Mouse (Mus musculus): ENCODE results near the gene Flnb. TPM values are rescaled to one million over a fixed set of nuclear protein-coding genes. Genes with fewer than 3 reads are reported as not detected.

Gene Flnb
- polyA plus RNA-seq, 1 experiment, result 20.6 TPM

DNA sequence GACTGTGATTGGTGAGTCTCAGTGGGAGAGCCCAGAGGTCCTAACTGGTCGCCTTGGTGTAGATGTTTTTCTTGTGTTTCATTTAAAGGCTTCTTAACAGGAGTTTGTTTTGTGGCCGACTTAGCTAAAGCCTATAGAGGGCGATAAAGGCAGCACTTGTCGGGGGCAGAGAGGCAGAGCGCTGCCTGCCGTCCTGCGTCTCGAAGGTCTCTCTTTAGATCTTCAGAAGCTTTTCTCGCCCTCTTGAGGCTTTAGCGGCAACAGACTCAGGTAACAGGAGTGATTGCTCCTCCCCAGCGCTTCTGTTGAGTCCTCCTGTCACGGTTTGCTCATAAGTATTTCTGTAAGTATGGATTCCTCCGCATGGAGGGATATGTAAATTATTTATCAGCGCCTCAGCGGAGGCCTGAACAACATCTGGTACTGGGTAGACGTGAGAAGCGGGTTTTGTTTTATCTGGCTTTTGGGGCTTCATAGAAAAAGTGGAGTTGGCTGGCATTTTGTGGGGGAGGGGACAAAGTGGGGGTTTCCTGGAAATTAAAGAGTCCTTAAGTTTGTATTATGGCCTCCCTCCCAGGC lies 119.4 kb downstream of the Flnb start:
- peak; percentile 81 for DNase-seq (ENCODE audit: low read depth)

DNA sequence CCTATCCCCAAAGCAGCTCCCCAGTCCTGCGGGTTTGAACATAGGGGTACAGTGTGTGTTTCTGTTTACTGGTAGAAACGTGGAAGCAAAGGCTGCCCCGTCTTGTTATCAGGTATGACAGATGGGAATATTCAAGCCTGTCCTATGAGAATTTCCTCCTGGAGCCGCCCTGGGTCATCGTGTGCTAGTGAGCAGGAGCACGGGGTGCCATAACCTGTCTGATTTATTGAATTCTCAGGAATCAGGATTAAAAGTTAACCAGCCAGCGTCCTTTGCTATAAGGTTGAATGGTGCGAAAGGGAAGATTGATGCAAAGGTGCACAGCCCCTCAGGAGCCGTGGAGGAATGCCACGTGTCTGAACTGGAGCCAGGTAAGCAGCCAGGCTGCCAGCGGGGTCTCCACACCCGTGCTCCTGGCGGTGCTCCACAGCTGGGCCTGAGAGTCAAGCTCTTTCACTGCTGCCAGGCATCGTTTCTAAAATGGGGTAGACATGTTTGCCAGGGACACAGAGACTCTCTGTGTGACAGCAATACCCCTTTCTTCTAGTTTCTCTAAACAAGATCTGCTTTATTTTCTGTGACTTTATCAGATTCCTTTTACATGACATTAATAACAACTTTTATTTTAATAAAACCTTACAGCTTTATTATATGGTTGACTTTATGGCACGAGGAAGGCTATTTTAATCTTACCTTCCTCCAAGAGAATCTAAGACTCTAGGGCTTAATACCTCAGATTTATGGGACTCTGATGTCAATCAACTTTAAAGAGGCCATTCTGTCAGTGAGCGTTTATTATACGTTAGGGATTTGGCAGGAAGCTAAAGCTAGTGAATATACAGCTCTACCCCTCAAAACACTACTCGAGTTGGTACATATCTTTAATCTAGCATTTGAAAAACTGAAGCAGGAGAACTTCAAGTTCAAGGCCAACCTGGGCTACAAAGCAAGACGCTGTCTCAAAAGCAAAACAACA lies 121.3 kb downstream of the Flnb start:
- TF ChIP-seq POLR2A (IDR thresholded peaks at IDR 0.05; ENCODE audit: borderline replicate concordance, extremely low read depth, insufficient read depth, insufficient read length, poor library complexity, severe bottlenecking), result no peak
- TF ChIP-seq CTCF (IDR thresholded peaks at IDR 0.05; ENCODE audit: borderline replicate concordance, extremely low read depth, insufficient read depth, insufficient read length), result no peak
- no peak for DNase-seq (ENCODE audit: low read depth)

More for the DNA sequence above, 119.4 kb downstream of the Flnb start:
- TF ChIP-seq POLR2A (IDR thresholded peaks at IDR 0.05; ENCODE audit: borderline replicate concordance, extremely low read depth, insufficient read depth, insufficient read length, poor library complexity, severe bottlenecking) (no peak), CTCF (IDR thresholded peaks at IDR 0.05; ENCODE audit: borderline replicate concordance, extremely low read depth, insufficient read depth, insufficient read length) (peak; percentile 58)

DNA sequence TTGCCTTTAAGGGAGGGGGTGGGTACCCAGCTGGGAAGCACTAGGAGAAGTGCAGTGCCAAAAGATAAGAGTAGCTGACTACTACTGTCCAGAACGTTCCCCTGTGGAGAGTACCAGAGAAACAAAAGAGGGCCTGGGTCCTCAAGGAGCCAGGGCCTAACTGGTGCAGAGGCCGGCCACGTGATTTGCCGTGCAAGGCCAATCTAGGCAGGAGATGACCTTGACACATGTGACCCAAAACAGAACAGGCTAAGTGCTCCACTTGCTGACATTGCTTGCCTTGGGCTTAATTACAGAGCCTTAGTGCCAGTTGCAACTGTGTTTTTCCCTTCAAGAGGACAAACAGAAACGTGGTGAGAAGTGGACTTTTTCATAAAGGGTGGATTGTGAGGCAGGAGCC lies 123.7 kb downstream of the Flnb start:
- TF ChIP-seq CTCF (IDR thresholded peaks at IDR 0.05; ENCODE audit: borderline replicate concordance, extremely low read depth, insufficient read depth, insufficient read length) (no peak), POLR2A (IDR thresholded peaks at IDR 0.05; ENCODE audit: borderline replicate concordance, extremely low read depth, insufficient read depth, insufficient read length, poor library complexity, severe bottlenecking) (no peak)
- DNase-seq (ENCODE audit: low read depth), result no peak

DNA sequence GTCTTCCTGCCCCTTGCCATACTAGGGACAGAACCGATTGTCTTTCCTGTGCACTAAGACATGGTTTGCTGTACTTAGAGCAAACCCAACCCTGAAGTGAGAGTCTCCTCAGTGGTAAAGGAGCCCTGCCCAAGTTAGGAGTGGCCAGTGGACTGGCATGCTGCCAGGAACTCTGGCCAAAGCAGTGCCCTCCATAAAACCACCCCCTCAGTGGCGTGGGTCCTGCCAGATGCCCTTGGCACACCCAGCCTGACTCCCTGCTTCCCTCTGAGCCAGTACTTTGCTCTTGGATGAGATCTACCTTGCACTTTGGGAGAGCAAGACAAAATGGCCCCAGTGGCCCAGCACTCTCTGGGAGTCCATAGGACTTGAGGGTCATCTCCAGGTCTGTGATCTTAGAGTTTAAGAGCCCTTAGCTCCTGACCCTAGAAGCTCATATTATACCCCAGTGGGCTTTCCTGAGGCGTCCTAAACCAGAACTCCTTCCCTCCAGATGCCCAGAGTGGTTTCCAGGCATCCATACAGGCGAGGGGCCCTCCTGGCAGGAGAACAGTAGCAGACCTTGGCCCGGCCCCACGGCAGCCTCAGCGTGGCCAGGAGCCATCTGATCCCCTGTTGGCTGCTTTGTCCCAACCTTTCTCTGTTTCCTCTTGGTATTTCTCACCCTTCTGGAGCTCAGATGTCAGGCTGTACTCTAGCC lies 125.5 kb downstream of the Flnb start:
- peak; percentile 65 for DNase-seq (ENCODE audit: low read depth)
- TF ChIP-seq POLR2A (IDR thresholded peaks at IDR 0.05; ENCODE audit: borderline replicate concordance, extremely low read depth, insufficient read depth, insufficient read length, poor library complexity, severe bottlenecking) (no peak), CTCF (IDR thresholded peaks at IDR 0.05; ENCODE audit: borderline replicate concordance, extremely low read depth, insufficient read depth, insufficient read length) (no peak)

DNA sequence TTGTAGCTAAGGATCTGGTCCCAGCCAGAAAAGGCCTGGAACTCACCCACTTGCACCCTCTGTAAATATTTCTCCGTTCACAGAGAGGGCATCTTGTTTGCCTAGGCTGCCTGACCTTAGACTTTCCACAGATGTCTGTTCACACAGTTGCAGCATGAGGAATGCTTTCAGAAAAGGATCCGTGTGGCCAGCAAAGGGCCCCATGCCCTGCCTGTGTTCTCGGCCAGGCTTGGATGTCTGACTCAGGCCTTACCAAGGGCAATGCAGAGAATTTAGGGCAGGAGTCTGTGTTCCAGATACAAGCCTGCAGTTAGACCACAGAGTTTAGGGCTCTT lies 126.0 kb downstream of the Flnb start:
- DNase-seq (ENCODE audit: low read depth), result no peak
- TF ChIP-seq POLR2A (IDR thresholded peaks at IDR 0.05; ENCODE audit: borderline replicate concordance, extremely low read depth, insufficient read depth, insufficient read length, poor library complexity, severe bottlenecking) (no peak), CTCF (IDR thresholded peaks at IDR 0.05; ENCODE audit: borderline replicate concordance, extremely low read depth, insufficient read depth, insufficient read length) (no peak)

DNA sequence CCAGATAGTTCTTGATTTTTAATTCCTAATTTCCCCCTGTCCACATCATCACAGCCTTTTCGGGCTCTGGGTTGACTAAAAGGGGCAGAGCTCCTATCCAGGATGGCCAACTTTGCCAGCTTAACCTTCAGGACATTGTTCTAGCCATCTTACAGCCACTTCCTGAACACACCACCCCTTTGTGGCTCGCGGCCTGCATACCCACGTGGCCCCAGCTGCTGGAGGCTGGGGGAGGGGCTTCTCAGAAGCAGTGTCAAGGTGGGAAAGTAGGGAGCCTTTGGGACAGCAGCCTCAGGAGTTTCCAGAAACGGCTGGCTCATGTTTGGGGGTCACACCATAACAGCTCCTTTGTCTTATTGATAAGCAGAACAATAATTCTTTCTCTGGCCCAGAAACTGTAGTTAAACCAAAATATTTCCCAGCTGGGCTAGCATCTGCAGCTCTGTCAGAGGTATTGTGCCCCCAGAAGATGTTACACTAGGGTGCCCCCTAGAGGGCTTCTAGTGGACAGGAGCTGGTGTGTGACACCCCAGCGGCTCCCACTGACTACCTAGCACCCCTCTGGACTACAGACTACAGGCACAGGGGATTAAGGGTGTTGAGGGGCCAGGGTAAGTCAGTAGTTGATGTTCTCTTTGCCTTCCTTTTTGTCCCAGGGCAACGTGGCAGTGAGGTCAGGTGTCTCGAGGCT lies 126.7 kb downstream of the Flnb start:
- TF ChIP-seq POLR2A (IDR thresholded peaks at IDR 0.05; ENCODE audit: borderline replicate concordance, extremely low read depth, insufficient read depth, insufficient read length, poor library complexity, severe bottlenecking) (no peak), CTCF (IDR thresholded peaks at IDR 0.05; ENCODE audit: borderline replicate concordance, extremely low read depth, insufficient read depth, insufficient read length) (peak; percentile 8; the same call in 1 of the 2 replicates)
- DNase-seq (ENCODE audit: low read depth), result no peak

DNA sequence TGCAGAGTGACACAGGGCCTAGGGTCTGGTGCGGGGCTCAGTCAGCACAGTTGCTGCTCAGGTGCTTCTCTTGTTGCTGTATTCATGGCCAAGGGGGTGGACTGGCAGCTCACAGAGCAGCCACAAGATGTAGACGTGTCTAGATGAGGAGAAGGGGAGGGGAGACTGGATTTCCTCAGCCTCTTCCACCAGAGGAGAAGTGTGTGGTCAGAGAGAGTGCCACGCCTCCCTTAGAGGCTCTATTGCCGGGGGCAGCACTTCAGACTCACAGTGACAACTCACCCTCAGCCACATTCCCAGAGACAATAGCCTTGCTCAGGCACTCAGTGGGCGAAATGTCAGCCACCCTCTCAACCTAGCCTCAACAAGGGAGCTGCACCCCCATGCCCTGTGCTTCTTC lies 127.5 kb downstream of the Flnb start:
- no peak for DNase-seq (ENCODE audit: low read depth)
- TF ChIP-seq POLR2A (IDR thresholded peaks at IDR 0.05; ENCODE audit: borderline replicate concordance, extremely low read depth, insufficient read depth, insufficient read length, poor library complexity, severe bottlenecking) (no peak), CTCF (IDR thresholded peaks at IDR 0.05; ENCODE audit: borderline replicate concordance, extremely low read depth, insufficient read depth, insufficient read length) (no peak)

DNA sequence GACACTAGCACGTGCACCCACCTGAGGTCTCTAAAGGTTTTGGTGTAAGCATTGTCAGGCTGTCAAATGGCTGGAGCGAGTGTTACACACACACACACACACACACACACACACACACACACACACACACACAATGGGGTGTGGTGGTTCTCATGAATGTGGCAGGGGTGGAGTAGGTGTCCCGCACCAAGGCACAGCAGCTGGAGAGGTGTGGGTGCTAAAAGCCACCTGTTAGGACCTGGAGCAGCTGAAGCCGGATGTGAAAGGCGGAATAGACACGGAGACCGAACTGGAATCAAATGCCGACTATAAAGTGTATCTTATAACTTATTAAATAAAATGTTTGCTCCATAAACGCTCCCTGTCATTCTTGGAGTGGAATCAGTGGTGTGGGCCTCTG lies 133.5 kb downstream of the Flnb start:
- TF ChIP-seq CTCF (IDR thresholded peaks at IDR 0.05; ENCODE audit: borderline replicate concordance, extremely low read depth, insufficient read depth, insufficient read length) (no peak), POLR2A (IDR thresholded peaks at IDR 0.05; ENCODE audit: borderline replicate concordance, extremely low read depth, insufficient read depth, insufficient read length, poor library complexity, severe bottlenecking) (no peak)
- DNase-seq (ENCODE audit: low read depth), result no peak

DNA sequence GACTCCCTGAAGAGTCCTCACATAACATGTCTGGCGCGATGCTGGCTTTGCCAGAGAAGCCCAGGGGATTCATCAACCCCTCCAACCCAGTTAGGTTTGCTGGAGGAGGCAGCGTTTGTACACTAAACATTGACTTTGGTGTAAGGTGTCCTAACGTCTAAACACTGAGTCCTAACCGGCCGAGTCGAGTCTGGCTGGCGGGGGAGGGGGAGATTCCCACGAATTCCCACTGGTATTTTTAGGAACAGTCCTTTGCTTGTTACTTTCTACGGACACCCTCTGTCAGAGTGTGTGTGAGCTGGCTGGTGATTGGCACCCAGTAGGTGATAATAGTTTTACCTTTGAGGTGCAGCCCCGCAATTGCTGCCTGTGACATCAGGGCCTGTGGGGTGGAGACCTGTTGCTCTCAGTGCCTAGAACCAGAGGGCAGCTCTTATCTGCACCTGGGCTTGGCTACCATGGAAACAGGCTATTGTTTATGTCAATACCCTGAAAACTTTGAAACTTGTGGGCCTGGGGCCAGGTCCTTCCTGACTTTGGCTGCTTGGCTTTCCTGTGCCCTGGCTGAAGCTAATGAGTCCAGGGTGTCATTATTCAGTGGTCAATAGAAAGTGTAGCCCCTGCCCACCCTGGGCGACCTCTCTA lies 135.0 kb downstream of the Flnb start:
- DNase-seq (ENCODE audit: low read depth), result no peak
- TF ChIP-seq POLR2A (IDR thresholded peaks at IDR 0.05; ENCODE audit: borderline replicate concordance, extremely low read depth, insufficient read depth, insufficient read length, poor library complexity, severe bottlenecking), result no peak
- no peak for TF ChIP-seq CTCF (IDR thresholded peaks at IDR 0.05; ENCODE audit: borderline replicate concordance, extremely low read depth, insufficient read depth, insufficient read length)

DNA sequence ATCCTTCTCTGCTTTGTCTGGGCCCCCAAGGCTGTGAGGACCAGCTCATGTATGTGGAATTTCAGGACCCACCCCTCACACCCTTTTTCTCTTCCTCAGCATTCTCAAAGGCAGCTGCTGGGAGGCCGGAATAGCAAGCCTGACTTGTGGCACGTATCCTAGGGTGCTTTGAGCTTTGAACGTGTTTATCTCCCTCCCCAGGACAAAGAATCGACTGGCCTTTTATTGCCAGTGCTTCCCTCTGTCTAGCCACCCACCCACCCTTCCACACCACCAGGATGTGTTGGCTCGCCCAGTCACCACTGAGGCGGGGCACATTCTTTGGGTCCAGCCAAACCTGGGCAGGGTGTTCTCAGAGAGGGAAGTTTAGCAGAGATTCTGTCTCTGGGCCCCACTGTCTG lies 136.3 kb downstream of the Flnb start:
- TF ChIP-seq POLR2A (IDR thresholded peaks at IDR 0.05; ENCODE audit: borderline replicate concordance, extremely low read depth, insufficient read depth, insufficient read length, poor library complexity, severe bottlenecking) (no peak), CTCF (IDR thresholded peaks at IDR 0.05; ENCODE audit: borderline replicate concordance, extremely low read depth, insufficient read depth, insufficient read length) (no peak)
- DNase-seq (ENCODE audit: low read depth), result peak; percentile 45
